Mouse (Mus musculus) brain, embryonic 14.5 days (tissue): ENCODE data around the gene Paxbp1. TPM values are rescaled to one million over a fixed set of nuclear protein-coding genes. Genes with fewer than 3 reads are reported as not detected.

Experiments
- DNase-seq: peaks from one replicate; pipeline ENCODE4 v3.0.0-alpha.2; 2011; ENCODE audit warnings: low read depth
- CTCF ChIP-seq: fragments of 200-500 bp; IDR thresholded peaks from 2 replicates; pipeline ENCODE4 v1.5.1; 2012; ENCODE audit warnings: inconsistent platforms, mild to moderate bottlenecking, moderate library complexity, borderline replicate concordance; ENCODE audit not compliant: insufficient read depth, insufficient read length; ENCODE audit errors: extremely low read depth
- POLR2A ChIP-seq: fragments of 200-500 bp; IDR thresholded peaks from 2 replicates; pipeline ENCODE4 v1.6.1; 2012; ENCODE audit warnings: mild to moderate bottlenecking, inconsistent platforms, borderline replicate concordance; ENCODE audit not compliant: poor library complexity, insufficient read depth, insufficient read length, severe bottlenecking; ENCODE audit errors: extremely low read depth
- polyA plus RNA-seq: library from polyadenylated mRNA; depleted of rRNA; stranded (reverse); fragments of >200 nt; gene quantifications from 2 replicates; pipeline ENCODE4 v1.2.3, GENCODE M21; 2012

Paxbp1 gene
- polyA plus RNA-seq, 1 experiment, result 148 TPM

GRCm38 (mm10) chr16:91068969-91069368 is 24.6 kb upstream of the Paxbp1 start:
- TF ChIP-seq POLR2A (no peak), CTCF (no peak)
- DNase-seq, result peak; percentile 80

GRCm38 (mm10) chr16:91067122-91067521 is 22.8 kb upstream of the Paxbp1 start:
- DNase-seq, result no peak
- TF ChIP-seq POLR2A (no peak), CTCF (no peak)

- no peak for TF ChIP-seq CTCF
These were observed 20.4 kb upstream of the Paxbp1 start for GRCm38 (mm10) chr16:91064583-91065365.

GRCm38 (mm10) chr16:91063786-91064185 is 19.4 kb upstream of the Paxbp1 start:
- TF ChIP-seq POLR2A, result no peak
- TF ChIP-seq CTCF, result no peak
- DNase-seq, result no peak

More at GRCm38 (mm10) chr16:91064583-91065365, 20.4 kb upstream of the Paxbp1 start:
- DNase-seq, result no peak

- TF ChIP-seq CTCF (no peak), POLR2A (no peak)
- no peak for DNase-seq
These were observed 17.4 kb upstream of the Paxbp1 start for GRCm38 (mm10) chr16:91061531-91062318.

- DNase-seq, result no peak
- no peak for TF ChIP-seq CTCF
- no peak for TF ChIP-seq POLR2A
These were observed 13.4 kb upstream of the Paxbp1 start for GRCm38 (mm10) chr16:91057741-91058140.

GRCm38 (mm10) chr16:91057261-91057660 is 12.9 kb upstream of the Paxbp1 start:
- no peak for TF ChIP-seq POLR2A
- no peak for TF ChIP-seq CTCF
- DNase-seq, result no peak

GRCm38 (mm10) chr16:91056043-91056821 is 11.9 kb upstream of the Paxbp1 start:
- no peak for TF ChIP-seq CTCF
- TF ChIP-seq POLR2A, result no peak
- DNase-seq, result peak; percentile 17

- no peak for DNase-seq
- no peak for TF ChIP-seq CTCF
- no peak for TF ChIP-seq POLR2A
These were observed 10.8 kb upstream of the Paxbp1 start for GRCm38 (mm10) chr16:91055150-91055549.

GRCm38 (mm10) chr16:91053599-91053998 is 9.3 kb upstream of the Paxbp1 start:
- TF ChIP-seq CTCF, result no peak
- TF ChIP-seq POLR2A, result no peak
- DNase-seq, result no peak

GRCm38 (mm10) chr16:91045511-91045910 is 1.2 kb upstream of the Paxbp1 start:
- DNase-seq, result peak; percentile 45
- TF ChIP-seq POLR2A (no peak), CTCF (peak; percentile 47; the same call in 1 of the 2 replicates)
